12 mouse cellular contexts compared by ENCODE assay signal in genomic region chr2:93270083-93270482, GRCm38 (mm10).
A peak's percentile ranks its signal among the peaks of the same experiment; 100 is the strongest.
DNase-seq lines count a peak whose midpoint lies in the region; ATAC-seq and TF ChIP-seq lines count a peak whose summit lies in the region.
"Had no signal": no experiment of that assay in that cellular context is flagged by ENCODE, and none has a peak within 500 bp of the region (broad histone marks: within the 10 kb centered on the region; RNA-seq: fewer than 3 reads in every experiment).

No protein-coding gene starts in this region.

- ATAC-seq in forebrain, embryonic 12.5 days (ENCODE audit: low FRiP score), result no peak; the same call in 1 of the 2 replicates
- no peak for ATAC-seq in forebrain, embryonic 15.5 days (replicated peaks)
- ATAC-seq in lung, embryonic 14.5 days (ENCODE audit: insufficient read depth), result no peak

- WGBS in forebrain, embryonic 12.5 days, result 60% methylated on average over 5 of the region's 5 CpGs
- WGBS in forebrain, embryonic 15.5 days, result 36% methylated on average over 5 of the region's 5 CpGs
- 58% methylated on average over 5 of the region's 5 CpGs for WGBS in lung, embryonic 14.5 days

- peak; percentile 34 for DNase-seq in lung, embryonic 14.5 days
- no peak for DNase-seq in lung, postnatal 25 days (ENCODE audit: low spot score)
- peak; percentile 42 for DNase-seq in heart, postnatal 4 days
- peak; percentile 37 to 54 for DNase-seq in lung, postnatal 4 days
- DNase-seq in right cerebral cortex, postnatal 4 days, result no peak
- DNase-seq in MN1 (ENCODE audit: low spot score), result no peak
- DNase-seq: liver, embryonic 13.5 days; thymus, postnatal 36 days had no signal

- H3K4me3 ChIP-seq in forebrain, embryonic 12.5 days (replicated peaks), result no peak overlapping the region
- H3K4me3 ChIP-seq in forebrain, embryonic 15.5 days, result no peak overlapping the region
- no peak overlapping the region for H3K4me3 ChIP-seq in lung, embryonic 14.5 days (ENCODE audit: low read depth, low read length)
- H3K4me3 ChIP-seq: left cerebral cortex, adult 2 months; liver, embryonic 13.5 days had no signal

- peaks cover 9% of the 10 kb centered on the region for H3K27me3 ChIP-seq in forebrain, embryonic 12.5 days
- no peaks in the 10 kb centered on the region for H3K27me3 ChIP-seq in forebrain, embryonic 15.5 days
- H3K27me3 ChIP-seq in lung, embryonic 14.5 days (ENCODE audit: insufficient read depth, low read length), result no peaks in the 10 kb centered on the region
- H3K27me3 ChIP-seq: liver, embryonic 13.5 days had no signal

- no peak for TF ChIP-seq CTCF in lung, embryonic 14.5 days (IDR thresholded peaks at IDR 0.05; ENCODE audit: low read depth)

- H3K27ac ChIP-seq in forebrain, embryonic 12.5 days, result 0 out of 2 replicates have a peak overlapping the region, but pooled peaks have one; percentile 37
- H3K27ac ChIP-seq in forebrain, embryonic 15.5 days (replicated peaks), result no peak overlapping the region
- H3K27ac ChIP-seq in lung, embryonic 14.5 days (ENCODE audit: low read depth), result peak overlapping the region; percentile 24; the same call in 1 of the 2 replicates
- H3K27ac ChIP-seq: left cerebral cortex, adult 2 months; liver, embryonic 13.5 days had no signal

- no peaks in the 10 kb centered on the region; the same call in 1 of the 2 replicates for H3K36me3 ChIP-seq in forebrain, embryonic 12.5 days (replicated peaks)
- no peaks in the 10 kb centered on the region for H3K36me3 ChIP-seq in forebrain, embryonic 15.5 days
- no peaks in the 10 kb centered on the region for H3K36me3 ChIP-seq in lung, embryonic 14.5 days (ENCODE audit: insufficient read depth)
- H3K36me3 ChIP-seq: G1E; liver, embryonic 13.5 days had no signal

- H3K9me3 ChIP-seq in forebrain, embryonic 12.5 days, result no peaks in the 10 kb centered on the region
- no peaks in the 10 kb centered on the region for H3K9me3 ChIP-seq in forebrain, embryonic 15.5 days
- H3K9me3 ChIP-seq in lung, embryonic 14.5 days (ENCODE audit: low read depth, low read length), result no peaks in the 10 kb centered on the region
- H3K9me3 ChIP-seq: G1E; liver, embryonic 13.5 days had no signal

- H3K4me2 ChIP-seq in forebrain, embryonic 12.5 days, result no peak overlapping the region
- H3K4me2 ChIP-seq in forebrain, embryonic 15.5 days (replicated peaks), result no peak overlapping the region
- H3K4me2 ChIP-seq in lung, embryonic 14.5 days, result no peak overlapping the region
- H3K4me2 ChIP-seq: liver, embryonic 13.5 days had no signal

- H3K4me1 ChIP-seq in forebrain, embryonic 12.5 days, result peaks cover 66% of the 10 kb centered on the region
- peaks cover 46% of the 10 kb centered on the region for H3K4me1 ChIP-seq in forebrain, embryonic 15.5 days
- no peaks in the 10 kb centered on the region for H3K4me1 ChIP-seq in lung, embryonic 14.5 days (ENCODE audit: insufficient read depth)
- H3K4me1 ChIP-seq: liver, embryonic 13.5 days had no signal

- no peak overlapping the region for H3K9ac ChIP-seq in forebrain, embryonic 12.5 days
- no peak overlapping the region for H3K9ac ChIP-seq in forebrain, embryonic 15.5 days (replicated peaks)
- H3K9ac ChIP-seq in lung, embryonic 14.5 days, result no peak overlapping the region
- H3K9ac ChIP-seq: liver, embryonic 13.5 days had no signal

Comparison
In these comparisons a context has a peak if more than half of its experiments do, and no peak if none do; other contexts are left out.
1. DNase-seq: peak in lung, embryonic 14.5 days (single experiment), heart, postnatal 4 days (single experiment) and lung, postnatal 4 days (2 of 2); none in lung, postnatal 25 days (single experiment), right cerebral cortex, postnatal 4 days (single experiment) and MN1 (single experiment).